Mouse (Mus musculus) midbrain, embryonic 14.5 days (tissue): Measurements from ENCODE around the gene Arid3a. TPM values are rescaled to one million over a fixed set of nuclear protein-coding genes. Genes with fewer than 3 reads are reported as not detected.

Source experiments
- ATAC-seq: fragments of 200-750 bp; cut with Nextera tagmentation; 2 replicates; pipeline ENCODE4 v1.8.0; 2017; ENCODE audit warnings: moderate number of reproducible peaks, moderate library complexity; ENCODE audit not compliant: low FRiP score, low TSS enrichment
- DNase-seq: peaks from one replicate; pipeline ENCODE4 v3.0.0-alpha.2; 2015
- H3K27ac ChIP-seq: fragments of 300-500 bp; sonication (generic); replicated peaks from 2 replicates; pipeline ENCODE4 v1.5.1; 2014; ENCODE audit warnings: mild to moderate bottlenecking, low read depth, low read length, moderate library complexity
- H3K27me3 ChIP-seq: fragments of 300-500 bp; sonication (generic); 2 replicates; pipeline ENCODE4 v1.6.1; 2014; ENCODE audit warnings: low read length, control low read depth, mixed read lengths; ENCODE audit not compliant: control insufficient read depth, insufficient read depth
- H3K36me3 ChIP-seq: fragments of 300-500 bp; sonication (generic); 2 replicates; pipeline ENCODE4 v1.6.1; 2014; ENCODE audit warnings: low read length, control low read depth; ENCODE audit not compliant: control insufficient read depth, insufficient read depth
- H3K4me1 ChIP-seq: fragments of 300-500 bp; sonication (generic); 2 replicates; pipeline ENCODE4 v1.6.1; 2014; ENCODE audit warnings: mild to moderate bottlenecking, antibody characterized with exemption, low read length, control low read depth; ENCODE audit not compliant: control insufficient read depth, insufficient read depth
- H3K4me2 ChIP-seq: fragments of 300-500 bp; sonication (generic); 2 replicates; pipeline ENCODE4 v1.6.1; 2014; ENCODE audit warnings: mild to moderate bottlenecking, low read length, moderate library complexity
- H3K4me3 ChIP-seq: fragments of 300-500 bp; sonication (generic); replicated peaks from 2 replicates; pipeline ENCODE4 v1.5.1; 2014; ENCODE audit warnings: low read depth, low read length
- H3K9ac ChIP-seq: fragments of 300-500 bp; sonication (generic); replicated peaks from 2 replicates; pipeline ENCODE4 v1.6.1; 2014; ENCODE audit warnings: mild to moderate bottlenecking, low read length, moderate library complexity
- H3K9me3 ChIP-seq: fragments of 300-500 bp; sonication (generic); 2 replicates; pipeline ENCODE4 v1.6.1; 2016; ENCODE audit warnings: low read length, control low read depth, mixed read lengths; ENCODE audit not compliant: control insufficient read depth
- WGBS: fragments of 180-500 bp; shearing (Covaris S2); extraction: QIAGEN DNeasy Blood & Tissue Kit; methylation state at CpG from one replicate; pipeline ENCODE4 v1.1.7; 2014; 5-methylcytosine and 5-hydroxymethylcytosine counted together
- polyA plus RNA-seq: library from polyadenylated mRNA; unstranded; fragments of >200 nt; fragmentation: Nextera tagmentation; extraction: Ambion mirVana; gene quantifications from 2 replicates; pipeline ENCODE4 v1.2.1, GENCODE M21; 2014

Arid3a gene
- polyA plus RNA-seq = 2.4 and 4.0 TPM in 2 replicates

GRCm38 (mm10) chr10:79926491-79927323 lies at the start of gene Arid3a:
Arid3a (plus strand) TSS chr10:79927043.
- peak; percentile 96 for DNase-seq
- peak within 1 kb of the TSS; percentile 77 for H3K9ac ChIP-seq
- peak within 1 kb of the TSS; percentile 88 for H3K4me2 ChIP-seq
- peak within 1 kb of the TSS; percentile 88 for H3K27ac ChIP-seq
- peaks cover 23% of the 10 kb centered on the region for H3K27me3 ChIP-seq
- 0 out of 2 replicates have a peak, but pooled peaks cover 7% of the 10 kb centered on the region for H3K36me3 ChIP-seq
- peaks cover 16% of the 10 kb centered on the region for H3K4me1 ChIP-seq
- H3K9me3 ChIP-seq = no peaks in the 10 kb centered on the region
- H3K4me3 ChIP-seq = peak within 1 kb of the TSS; percentile 87
- under 1% methylated on average over 63 of the region's 63 CpGs for WGBS
- peak; percentile 78 for ATAC-seq

GRCm38 (mm10) chr10:79877174-79877573 lies 49.7 kb upstream of the Arid3a start:
- no peak overlapping the region for H3K9ac ChIP-seq
- H3K4me3 ChIP-seq = no peak overlapping the region
- no peak overlapping the region for H3K4me2 ChIP-seq
- H3K27me3 ChIP-seq = no peaks in the 10 kb centered on the region
- peaks cover 15% of the 10 kb centered on the region for H3K4me1 ChIP-seq
- no peaks in the 10 kb centered on the region for H3K36me3 ChIP-seq
- WGBS = 55% methylated on average over 1 of the region's 1 CpGs
- no peaks in the 10 kb centered on the region for H3K9me3 ChIP-seq
- no peak for ATAC-seq
- no peak overlapping the region for H3K27ac ChIP-seq
- DNase-seq = no peak

- ATAC-seq = no peak
- Histone ChIP-seq H3K4me2 (no peak overlapping the region), H3K27me3 (no peaks in the 10 kb centered on the region), H3K9me3 (no peaks in the 10 kb centered on the region), H3K4me3 (no peak overlapping the region), H3K36me3 (no peaks in the 10 kb centered on the region), H3K27ac (no peak overlapping the region), H3K4me1 (peaks cover 11% of the 10 kb centered on the region), H3K9ac (no peak overlapping the region)
- DNase-seq = no peak
- 26% methylated on average over 12 of the region's 12 CpGs for WGBS
These were observed 49.1 kb upstream of the Arid3a start for GRCm38 (mm10) chr10:79877757-79878156.

- WGBS = 60% methylated on average over 3 of the region's 3 CpGs
- DNase-seq = no peak
- ATAC-seq = no peak
These were observed 47.3 kb upstream of the Arid3a start for GRCm38 (mm10) chr10:79879527-79879926.

GRCm38 (mm10) chr10:79880721-79881120 lies 46.1 kb upstream of the Arid3a start:
- no peak for DNase-seq
- no peak for ATAC-seq
- H3K9me3 ChIP-seq = no peaks in the 10 kb centered on the region
- no peak overlapping the region for H3K4me2 ChIP-seq
- H3K36me3 ChIP-seq = no peaks in the 10 kb centered on the region
- WGBS = 16% methylated on average over 9 of the region's 9 CpGs
- H3K4me1 ChIP-seq = no peaks in the 10 kb centered on the region
- no peak overlapping the region for H3K27ac ChIP-seq
- no peak overlapping the region for H3K9ac ChIP-seq
- no peaks in the 10 kb centered on the region; the same call in 1 of the 2 replicates for H3K27me3 ChIP-seq
- no peak overlapping the region for H3K4me3 ChIP-seq

More at GRCm38 (mm10) chr10:79879527-79879926, 47.3 kb upstream of the Arid3a start:
- no peak overlapping the region for H3K4me2 ChIP-seq
- H3K27ac ChIP-seq = no peak overlapping the region
- H3K4me1 ChIP-seq = peaks cover 7% of the 10 kb centered on the region
- H3K9ac ChIP-seq = no peak overlapping the region
- no peak overlapping the region for H3K4me3 ChIP-seq
- H3K36me3 ChIP-seq = no peaks in the 10 kb centered on the region
- H3K9me3 ChIP-seq = no peaks in the 10 kb centered on the region
- no peaks in the 10 kb centered on the region; the same call in 1 of the 2 replicates for H3K27me3 ChIP-seq

- 5% methylated on average over 22 of the region's 22 CpGs for WGBS
- no peaks in the 10 kb centered on the region; the same call in 1 of the 2 replicates for H3K27me3 ChIP-seq
- H3K4me2 ChIP-seq = peak overlapping the region; percentile 29
These were observed 44.9 kb upstream of the Arid3a start for GRCm38 (mm10) chr10:79881981-79882380.

GRCm38 (mm10) chr10:79883297-79884084 lies 43.4 kb upstream of the Arid3a start:
- Histone ChIP-seq H3K36me3 (no peaks in the 10 kb centered on the region), H3K9ac (no peak overlapping the region), H3K4me3 (no peak overlapping the region), H3K4me2 (no peak overlapping the region), H3K27ac (no peak overlapping the region), H3K9me3 (no peaks in the 10 kb centered on the region), H3K4me1 (no peaks in the 10 kb centered on the region), H3K27me3 (no peaks in the 10 kb centered on the region; the same call in 1 of the 2 replicates)
- ATAC-seq (0 out of 2 replicates have a peak, but pooled peaks have one; percentile 32), DNase-seq (peak; percentile 88)
- WGBS = 14% methylated on average over 22 of the region's 22 CpGs

More at GRCm38 (mm10) chr10:79881981-79882380, 44.9 kb upstream of the Arid3a start:
- Histone ChIP-seq H3K9me3 (no peaks in the 10 kb centered on the region), H3K4me1 (no peaks in the 10 kb centered on the region), H3K27ac (no peak overlapping the region), H3K36me3 (no peaks in the 10 kb centered on the region), H3K4me3 (no peak overlapping the region), H3K9ac (no peak overlapping the region)
- ATAC-seq = no peak
- DNase-seq = no peak

GRCm38 (mm10) chr10:79884446-79884845 lies 42.4 kb upstream of the Arid3a start:
- Histone ChIP-seq H3K36me3 (no peaks in the 10 kb centered on the region), H3K9ac (no peak overlapping the region), H3K4me2 (no peak overlapping the region), H3K27ac (no peak overlapping the region), H3K9me3 (no peaks in the 10 kb centered on the region), H3K27me3 (no peaks in the 10 kb centered on the region; the same call in 1 of the 2 replicates), H3K4me1 (no peaks in the 10 kb centered on the region), H3K4me3 (no peak overlapping the region)
- 65% methylated on average over 4 of the region's 4 CpGs for WGBS
- DNase-seq = no peak
- no peak for ATAC-seq
